8 mouse cellular contexts compared by ENCODE assay signal in the genomic region with DNA sequence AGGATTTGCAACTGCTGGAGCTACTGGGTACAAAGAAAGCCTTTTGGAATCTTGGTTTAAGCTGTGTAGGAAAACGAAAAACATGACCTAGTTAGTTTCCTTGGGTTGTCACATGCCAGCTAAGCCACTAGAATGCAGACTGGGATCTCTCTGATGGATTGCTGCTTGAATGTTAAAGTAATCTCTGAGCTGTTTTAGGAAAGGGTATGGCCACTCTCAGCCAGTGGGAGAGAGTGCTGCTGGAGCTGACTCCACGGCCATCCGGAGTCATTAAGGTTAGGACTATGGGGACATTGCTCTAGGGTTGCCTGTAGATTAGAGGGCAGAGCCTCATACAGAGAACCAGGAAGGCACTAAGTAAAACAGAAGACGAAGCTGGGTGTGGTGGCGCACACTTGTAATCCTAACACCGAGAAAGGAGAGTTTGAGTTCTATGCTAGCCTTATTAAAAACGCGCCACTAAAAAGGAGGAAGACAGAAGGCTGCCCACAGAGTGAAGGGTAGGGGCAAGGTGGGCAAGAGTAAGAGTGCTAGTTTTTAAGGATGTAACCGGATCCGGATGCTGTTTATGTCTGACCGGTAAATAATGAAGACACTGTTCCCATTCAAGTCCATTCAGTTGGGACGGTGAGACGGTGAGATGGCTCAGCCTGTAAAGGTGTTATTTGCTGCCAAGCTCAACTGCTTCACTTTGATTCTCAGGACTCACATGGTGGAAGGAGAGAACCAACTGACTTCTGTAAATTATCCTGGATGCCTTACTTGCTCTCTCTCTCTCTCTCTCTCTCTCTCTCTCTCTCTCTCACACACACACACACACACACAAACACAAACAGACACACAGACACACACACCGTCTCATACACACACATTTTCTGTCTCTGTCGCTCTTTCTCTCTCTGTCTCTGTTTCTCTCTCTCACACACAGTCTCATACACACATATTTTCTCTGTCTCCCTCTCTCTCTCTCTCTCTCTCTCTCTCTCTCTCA. TPM values are rescaled to one million over a fixed set of nuclear protein-coding genes. Genes with fewer than 3 reads are reported as not detected.
DNase-seq lines count a peak whose midpoint lies in the region; ATAC-seq and TF ChIP-seq lines count a peak whose summit lies in the region.

No protein-coding gene starts in this region.

- no peak for DNase-seq in lung, embryonic 14.5 days
- DNase-seq in lung, postnatal 14 days, result no peak
- peak; percentile 48 for DNase-seq in brain, embryonic 14.5 days (ENCODE audit: low read depth)
- DNase-seq in forebrain, postnatal 0 days, result no peak
- no peak for DNase-seq in kidney, postnatal 0 days (ENCODE audit: low spot score)
- peak; percentile 42 for DNase-seq in midbrain, embryonic 10.5 days (ENCODE audit: low spot score)
- peak; percentile 38 for DNase-seq in testis, postnatal 10 days (ENCODE audit: low spot score)
- no peak for DNase-seq in adipocyte (ENCODE audit: low spot score)

- no peaks in the 10 kb centered on the region; the same call in 1 of the 2 replicates for H3K4me1 ChIP-seq in lung, embryonic 14.5 days (ENCODE audit: insufficient read depth)
- peaks cover 7% of the 10 kb centered on the region; the same call in 1 of the 2 replicates for H3K4me1 ChIP-seq in forebrain, postnatal 0 days (ENCODE audit: insufficient read depth)
- H3K4me1 ChIP-seq in kidney, postnatal 0 days (replicated peaks; ENCODE audit: insufficient read depth, low read length), result no peaks in the 10 kb centered on the region
- peaks cover 26% of the 10 kb centered on the region for H3K4me1 ChIP-seq in midbrain, embryonic 10.5 days

- no peaks in the 10 kb centered on the region for H3K9me3 ChIP-seq in lung, embryonic 14.5 days (ENCODE audit: low read depth, low read length)
- no peaks in the 10 kb centered on the region for H3K9me3 ChIP-seq in forebrain, postnatal 0 days (ENCODE audit: low read length)
- no peaks in the 10 kb centered on the region for H3K9me3 ChIP-seq in kidney, postnatal 0 days (replicated peaks; ENCODE audit: low read length)
- H3K9me3 ChIP-seq in midbrain, embryonic 10.5 days (replicated peaks), result no peaks in the 10 kb centered on the region

- no peaks in the 10 kb centered on the region for H3K36me3 ChIP-seq in lung, embryonic 14.5 days (ENCODE audit: insufficient read depth)
- H3K36me3 ChIP-seq in forebrain, postnatal 0 days (ENCODE audit: insufficient read depth), result no peaks in the 10 kb centered on the region
- H3K36me3 ChIP-seq in kidney, postnatal 0 days (ENCODE audit: insufficient read depth, low read length), result no peaks in the 10 kb centered on the region
- no peaks in the 10 kb centered on the region for H3K36me3 ChIP-seq in midbrain, embryonic 10.5 days

- WGBS in lung, embryonic 14.5 days, result 19% methylated on average over 15 of the region's 15 CpGs
- WGBS in forebrain, postnatal 0 days, result 27% methylated on average over 15 of the region's 15 CpGs
- 26% methylated on average over 15 of the region's 15 CpGs for WGBS in kidney, postnatal 0 days
- WGBS in midbrain, embryonic 10.5 days, result 27% methylated on average over 15 of the region's 15 CpGs

- peak overlapping the region; percentile 34 for H3K4me3 ChIP-seq in lung, embryonic 14.5 days (ENCODE audit: low read depth, low read length)
- peak overlapping the region; percentile 38 for H3K4me3 ChIP-seq in forebrain, postnatal 0 days (ENCODE audit: low read depth, low read length)
- H3K4me3 ChIP-seq in kidney, postnatal 0 days (replicated peaks; ENCODE audit: low read depth, low read length), result 0 out of 2 replicates have a peak overlapping the region, but pooled peaks have one; percentile 9
- H3K4me3 ChIP-seq in midbrain, embryonic 10.5 days, result peak overlapping the region; percentile 52

- TF ChIP-seq CTCF in lung, embryonic 14.5 days (IDR thresholded peaks at IDR 0.05; ENCODE audit: low read depth), result no peak
- no peak for TF ChIP-seq CTCF in brain, embryonic 14.5 days (IDR thresholded peaks at IDR 0.05; ENCODE audit: borderline replicate concordance, extremely low read depth, insufficient read depth, insufficient read length)
- TF ChIP-seq CTCF in forebrain, postnatal 0 days (IDR thresholded peaks at IDR 0.05; ENCODE audit: low read depth), result no peak
- no peak for TF ChIP-seq CTCF in kidney, postnatal 0 days (IDR thresholded peaks at IDR 0.05; ENCODE audit: low read depth)

- 0 out of 2 replicates have a peak, but pooled peaks cover 5% of the 10 kb centered on the region for H3K27me3 ChIP-seq in lung, embryonic 14.5 days (ENCODE audit: insufficient read depth, low read length)
- H3K27me3 ChIP-seq in forebrain, postnatal 0 days (ENCODE audit: insufficient read depth, low read length), result no peaks in the 10 kb centered on the region
- no peaks in the 10 kb centered on the region for H3K27me3 ChIP-seq in kidney, postnatal 0 days (ENCODE audit: insufficient read depth, low read length)
- peaks cover 98% of the 10 kb centered on the region for H3K27me3 ChIP-seq in midbrain, embryonic 10.5 days (ENCODE audit: low read depth, poor library complexity, severe bottlenecking)

- TF ChIP-seq POLR2A in brain, embryonic 14.5 days (IDR thresholded peaks at IDR 0.05; ENCODE audit: borderline replicate concordance, extremely low read depth, insufficient read depth, insufficient read length, poor library complexity, severe bottlenecking), result no peak

- peak overlapping the region; percentile 65 for H3K4me2 ChIP-seq in lung, embryonic 14.5 days
- peak overlapping the region; percentile 54 for H3K4me2 ChIP-seq in forebrain, postnatal 0 days (ENCODE audit: low read depth)
- peak overlapping the region; percentile 53 for H3K4me2 ChIP-seq in kidney, postnatal 0 days (ENCODE audit: low read length)

- peak; percentile 67 for ATAC-seq in lung, embryonic 14.5 days (ENCODE audit: insufficient read depth)
- ATAC-seq in forebrain, postnatal 0 days, result peak; percentile 70
- ATAC-seq in kidney, postnatal 0 days (replicated peaks; ENCODE audit: low FRiP score, low read depth), result peak; percentile 58

- H3K9ac ChIP-seq in lung, embryonic 14.5 days, result peak overlapping the region; percentile 65
- peak overlapping the region; percentile 64 for H3K9ac ChIP-seq in forebrain, postnatal 0 days
- peak overlapping the region; percentile 65; the same call in 1 of the 2 replicates for H3K9ac ChIP-seq in kidney, postnatal 0 days (ENCODE audit: low read depth, low read length)

- H3K27ac ChIP-seq in lung, embryonic 14.5 days (ENCODE audit: low read depth), result peak overlapping the region; percentile 96
- peak overlapping the region; percentile 93 for H3K27ac ChIP-seq in forebrain, postnatal 0 days (ENCODE audit: low read depth, low read length)
- peak overlapping the region; percentile 95 for H3K27ac ChIP-seq in kidney, postnatal 0 days
- peak overlapping the region; percentile 94 for H3K27ac ChIP-seq in midbrain, embryonic 10.5 days (replicated peaks)

RNA-seq across cellular contexts. Expression of gene Ddx3x, which starts 37.3 kb away (rescaled TPM):
- 145 and 164 TPM in 2 replicates for polyA plus RNA-seq in lung, embryonic 14.5 days (2014; fragmentation: Nextera tagmentation; extraction: Ambion mirVana)
- 77.0 and 126 TPM in 2 replicates for polyA plus RNA-seq in brain, embryonic 14.5 days (2012; rRNA removed)
- 153 and 219 TPM in 2 replicates for total RNA-seq in forebrain, postnatal 0 days (2014; rRNA removed)
- 101 and 114 TPM in 2 replicates for polyA plus RNA-seq in forebrain, postnatal 0 days (2015; fragmentation: Nextera tagmentation; extraction: Ambion mirVana)
- 102 and 104 TPM in 2 replicates for polyA plus RNA-seq in kidney, postnatal 0 days (2015; fragmentation: Nextera tagmentation; extraction: Ambion mirVana)
- 148 and 156 TPM in 2 replicates for polyA plus RNA-seq in midbrain, embryonic 10.5 days (2016; fragmentation: Nextera tagmentation; extraction: Ambion mirVana)

Comparison
In these comparisons a context has a peak if more than half of its experiments do, and no peak if none do; other contexts are left out.
1. DNase-seq: peak in brain, embryonic 14.5 days (single experiment), midbrain, embryonic 10.5 days (single experiment) and testis, postnatal 10 days (single experiment); none in lung, embryonic 14.5 days (single experiment), lung, postnatal 14 days (single experiment), forebrain, postnatal 0 days (single experiment), kidney, postnatal 0 days (single experiment) and adipocyte (single experiment).
2. Peak in every context shown above with its lines, with median percentiles within 50 percentile points of each other: ATAC-seq, H3K27ac ChIP-seq, H3K4me2 ChIP-seq, H3K4me3 ChIP-seq and H3K9ac ChIP-seq.